Mouse (Mus musculus) adrenal gland, postnatal 36 days (tissue): ENCODE data around the gene Gca. TPM values are rescaled to one million over a fixed set of nuclear protein-coding genes. Genes with fewer than 3 reads are reported as not detected.
"Not testable (repeated sequence)": the region's sequence is repeated elsewhere in the genome, so short reads cannot be mapped to it uniquely, and the experiment has no call there.

ENCODE experiments used
- DNase-seq, 2 experiments: peaks; one replicate each; pipeline ENCODE4 v3.0.0; 2021; ENCODE audit warnings: mixed read lengths in 1 of 2
- total RNA-seq, 2 experiments: library from RNA; stranded (reverse); gene quantifications; 2 replicates each; pipeline ENCODE4 v1.2.3; 2021

Gene Gca
- total RNA-seq, 2 experiments from 2014 or later = 2.0 to 5.8 TPM

DNA sequence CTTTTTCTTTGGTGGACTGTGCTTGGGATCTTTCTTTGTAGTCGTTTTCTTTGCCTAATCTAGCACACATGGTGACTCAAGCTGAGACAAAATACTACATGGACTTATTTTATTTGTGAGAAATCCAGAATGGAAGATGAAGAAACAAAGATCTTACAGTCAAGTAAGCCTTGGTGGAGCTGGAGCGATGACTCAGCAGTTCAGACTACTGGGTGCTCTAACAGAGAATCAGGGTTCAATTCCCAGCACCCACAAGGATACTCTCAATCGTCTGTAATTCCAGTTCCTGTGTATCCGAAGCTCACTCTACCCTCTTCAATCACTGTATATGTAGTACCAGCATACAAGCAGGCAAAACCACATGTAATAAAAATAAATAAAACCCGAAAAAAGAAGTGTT, 6.2 kb downstream of the Gca start:
- DNase-seq = no peak

DNA sequence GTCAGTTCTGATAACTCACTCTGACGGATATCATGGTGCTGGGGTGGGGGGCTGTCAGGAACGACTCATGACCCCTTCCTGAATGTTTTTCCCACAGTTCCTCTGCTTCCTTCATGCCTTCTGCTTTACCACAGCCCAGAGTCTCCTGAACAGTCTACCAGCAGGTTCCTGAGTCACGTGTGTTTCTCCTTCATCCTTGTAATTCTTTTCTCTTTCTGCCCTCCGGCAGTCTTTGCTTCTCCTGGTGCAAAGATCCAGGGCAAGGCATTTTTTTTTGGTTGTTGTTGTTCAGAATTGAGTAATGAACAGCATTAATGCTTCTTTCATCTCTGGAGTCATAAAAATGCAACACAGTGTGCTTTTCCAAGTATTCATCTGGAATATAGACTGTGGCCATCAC, 6.7 kb downstream of the Gca start:
- DNase-seq = no peak

DNA sequence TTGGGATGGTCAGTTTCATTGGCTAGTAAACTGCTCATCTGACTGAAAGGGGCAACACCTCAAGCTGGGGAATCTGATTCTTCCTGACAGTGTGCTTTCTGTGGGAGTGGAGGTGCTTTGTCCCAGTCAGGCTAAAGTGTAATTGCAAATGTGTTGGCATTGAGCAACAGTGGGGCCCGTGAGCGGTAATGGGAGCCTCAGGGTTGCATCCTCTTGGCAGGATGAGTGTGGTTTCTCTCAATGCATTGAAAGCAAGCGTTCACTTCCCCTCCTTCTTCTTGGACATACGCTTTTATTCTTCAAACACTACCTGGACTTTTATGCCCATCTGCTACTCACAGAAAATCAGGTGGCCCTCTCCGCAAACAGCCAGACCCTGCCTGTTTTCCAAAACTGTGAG, 8.7 kb downstream of the Gca start:
- no peak for DNase-seq

DNA sequence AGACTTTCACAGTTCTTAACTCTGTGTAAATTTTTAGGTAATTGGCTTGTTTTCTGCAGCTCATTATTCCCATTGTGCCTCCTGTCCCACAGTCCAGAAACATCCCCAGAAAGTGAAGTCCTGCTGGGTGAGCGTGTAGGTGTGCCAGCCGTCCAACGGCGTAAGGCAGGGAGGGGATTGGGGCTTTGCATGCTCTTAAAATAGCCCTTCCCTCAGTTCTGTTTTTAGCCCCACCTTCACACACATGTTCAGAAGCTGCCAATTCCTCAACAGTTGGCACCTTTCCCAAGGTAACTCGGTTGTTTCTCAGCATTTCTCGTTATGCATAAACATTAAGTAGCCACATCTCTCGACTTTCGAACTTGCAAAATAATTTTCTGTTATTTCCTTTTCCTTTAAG, 17.6 kb downstream of the Gca start:
- DNase-seq = peak; percentile 8 to 12

DNA sequence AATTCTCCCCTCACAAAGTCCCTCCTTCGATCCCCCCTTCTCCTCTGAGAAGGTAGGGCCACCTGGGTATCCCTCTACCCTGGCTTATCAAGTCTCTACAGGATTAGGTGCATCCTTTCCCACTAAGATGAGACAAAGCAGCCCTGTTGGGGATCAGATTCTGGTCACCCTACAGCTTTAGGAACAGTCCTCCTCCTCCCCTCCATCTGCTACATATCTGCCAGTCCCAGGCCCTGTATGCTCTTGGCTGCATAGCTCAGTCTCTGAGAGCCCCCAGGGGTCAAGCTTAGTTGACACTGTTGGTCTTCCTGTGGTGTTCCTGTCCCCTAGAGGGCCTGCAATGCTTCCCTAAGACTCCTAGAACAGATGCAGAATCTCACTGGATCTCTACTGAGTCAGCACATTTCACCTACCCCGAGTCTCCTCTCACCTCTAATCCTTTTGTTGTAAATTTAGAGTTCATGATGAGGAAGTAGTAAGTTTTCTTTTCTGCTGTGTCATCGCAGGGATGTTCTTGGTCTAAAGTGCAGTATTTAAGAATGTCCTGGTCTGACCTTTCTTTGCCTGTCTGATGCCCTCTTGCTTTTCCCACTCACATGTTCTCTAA, 21.0 kb downstream of the Gca start:
- DNase-seq = no peak

DNA sequence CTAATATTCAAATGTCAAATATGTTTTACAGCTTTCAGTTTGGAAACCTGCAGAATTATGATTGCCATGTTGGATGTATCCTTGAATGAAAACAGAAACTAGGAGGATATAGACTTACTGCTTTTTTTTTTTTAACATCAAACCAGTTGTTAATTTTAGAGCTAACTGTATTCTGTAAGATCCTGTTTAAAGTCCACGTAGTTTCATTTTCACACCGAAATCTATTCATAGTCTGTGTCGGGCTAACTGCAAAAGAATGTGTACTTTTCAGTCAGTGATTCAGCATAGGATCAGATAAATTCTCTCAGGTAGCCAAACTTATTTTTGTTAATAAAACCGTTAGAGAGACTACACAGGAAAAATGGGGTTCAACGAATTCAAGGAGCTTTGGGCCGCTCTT, 21.8 kb downstream of the Gca start:
- DNase-seq = no peak

DNA sequence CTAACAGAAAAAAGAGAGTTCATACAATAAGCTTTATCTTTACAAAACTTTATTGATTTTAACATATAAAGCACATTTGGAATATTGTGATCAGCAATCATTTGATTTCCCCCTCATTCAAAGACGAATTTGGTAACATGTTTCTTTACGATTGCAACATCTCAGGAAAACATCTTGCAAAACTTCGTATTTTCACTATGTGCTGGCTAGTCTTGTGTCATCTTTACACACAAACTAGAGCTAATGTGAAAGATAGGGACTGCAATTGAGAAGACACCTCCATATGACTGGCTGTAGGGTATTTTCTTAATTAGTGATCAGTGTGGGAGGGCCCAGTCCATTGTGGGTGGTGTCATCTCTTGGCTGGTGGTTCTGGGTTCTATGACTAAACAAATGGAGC, 42.2 kb downstream of the Gca start:
- DNase-seq = no peak

DNA sequence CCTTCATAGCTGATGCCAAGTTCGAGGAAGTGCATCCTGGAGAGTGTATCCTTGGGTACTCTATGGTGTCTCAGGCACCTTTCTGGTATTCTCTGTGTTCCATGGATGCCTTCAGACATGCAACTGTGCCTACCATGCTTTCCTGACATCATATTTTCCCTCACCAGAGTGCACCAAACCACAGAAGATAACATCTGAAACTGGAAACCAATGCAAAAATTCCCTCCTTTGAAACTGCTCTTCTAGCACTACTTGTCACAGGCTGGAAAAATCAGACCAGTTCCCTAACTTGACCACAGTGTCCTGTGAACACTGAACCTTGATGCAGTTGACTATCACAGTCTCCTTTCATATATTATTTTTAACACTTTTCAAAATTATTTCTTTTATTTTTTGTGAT, 45.5 kb downstream of the Gca start:
- no peak for DNase-seq

DNA sequence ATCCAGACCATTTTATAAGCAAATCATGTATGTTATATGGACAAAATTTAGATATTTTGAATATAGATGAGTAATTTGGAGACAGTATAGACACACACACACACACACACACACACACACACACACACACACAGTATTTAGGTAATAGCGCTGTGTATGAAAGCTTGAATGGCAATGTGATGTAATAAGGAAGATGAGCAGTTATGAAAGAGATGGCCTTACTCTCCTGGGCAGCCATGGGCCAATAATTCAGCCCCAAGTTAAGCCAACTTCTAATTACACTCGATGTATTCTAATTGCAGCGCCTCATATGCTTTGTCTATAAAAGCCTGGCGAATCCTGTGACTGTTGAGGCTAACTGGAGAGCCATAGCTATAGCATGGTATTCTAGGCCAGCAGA, 50.3 kb downstream of the Gca start:
- not testable (repeated sequence) for DNase-seq

DNA sequence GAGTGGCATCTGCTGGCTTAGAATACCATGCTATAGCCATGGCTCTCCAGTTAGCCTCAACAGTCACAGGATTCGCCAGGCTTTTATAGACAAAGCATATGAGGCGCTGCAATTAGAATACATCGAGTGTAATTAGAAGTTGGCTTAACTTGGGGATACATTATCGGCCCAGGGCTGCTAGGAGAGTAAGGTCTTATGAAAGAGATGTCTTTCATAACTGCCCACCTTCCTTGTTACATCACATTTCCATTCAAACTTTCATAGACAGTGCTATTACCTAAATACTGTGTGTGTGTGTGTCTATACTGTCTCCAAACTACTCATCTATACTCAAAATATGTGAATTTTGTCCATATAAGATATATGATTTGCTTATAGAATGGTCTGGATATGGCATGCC, 51.2 kb downstream of the Gca start:
- no peak for DNase-seq

DNA sequence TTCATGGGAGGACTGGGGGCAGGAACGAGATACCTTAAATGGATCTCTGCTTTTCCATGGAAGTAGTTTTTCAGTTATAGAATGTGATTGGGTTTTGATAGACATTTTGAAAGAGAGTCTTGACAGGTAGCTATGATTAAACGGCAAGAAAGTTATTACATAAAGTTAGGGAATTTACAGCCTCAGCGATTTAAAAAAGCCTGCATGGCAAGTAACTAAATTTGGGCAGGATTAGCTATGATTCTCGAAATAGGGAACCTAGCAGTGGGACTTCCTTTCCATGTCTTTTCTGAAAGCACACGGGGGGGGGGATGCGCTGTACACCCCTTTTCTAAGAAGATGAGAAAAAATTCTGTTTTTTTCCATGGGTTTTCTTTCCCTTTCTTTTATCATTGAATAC, 53.2 kb downstream of the Gca start:
- no peak for DNase-seq

DNA sequence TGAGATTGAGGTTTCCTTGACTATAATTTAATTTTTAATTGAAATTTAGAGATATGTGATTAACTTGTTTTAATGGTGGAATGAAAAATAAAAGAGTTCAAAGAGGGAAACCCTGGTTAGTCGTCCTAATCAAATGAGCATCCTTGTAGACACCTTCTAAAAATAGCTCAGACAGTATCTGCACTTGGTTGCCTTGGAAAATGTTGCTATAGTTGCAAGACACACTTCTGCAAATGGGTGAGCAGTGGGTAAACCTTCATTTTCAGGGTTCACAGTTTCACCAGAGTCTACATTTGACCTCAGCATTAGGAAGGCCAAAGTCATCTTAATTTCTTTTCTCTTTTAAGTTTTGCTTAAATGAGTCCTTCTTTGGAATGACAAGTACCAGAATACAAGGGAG, 54.3 kb downstream of the Gca start:
- DNase-seq = no peak

DNA sequence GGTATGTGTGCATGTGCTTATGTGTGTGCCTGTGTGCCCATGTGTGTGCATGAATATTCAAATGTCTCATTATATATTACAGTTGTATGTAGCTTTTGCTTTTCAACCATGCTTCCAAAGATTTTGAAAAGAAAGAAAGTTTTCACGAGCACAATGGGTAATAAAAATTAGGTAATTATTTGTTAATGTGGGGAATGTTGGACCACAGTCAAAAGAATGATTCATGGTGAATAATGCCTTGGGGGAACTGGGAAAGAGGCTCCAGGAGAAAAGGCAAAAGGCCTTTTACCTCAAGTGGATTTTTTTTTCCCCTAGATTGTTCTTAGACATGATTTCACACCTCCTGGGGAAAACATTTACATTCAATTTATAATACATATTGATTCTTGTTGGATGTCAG, 61.9 kb downstream of the Gca start:
- no peak for DNase-seq

DNA sequence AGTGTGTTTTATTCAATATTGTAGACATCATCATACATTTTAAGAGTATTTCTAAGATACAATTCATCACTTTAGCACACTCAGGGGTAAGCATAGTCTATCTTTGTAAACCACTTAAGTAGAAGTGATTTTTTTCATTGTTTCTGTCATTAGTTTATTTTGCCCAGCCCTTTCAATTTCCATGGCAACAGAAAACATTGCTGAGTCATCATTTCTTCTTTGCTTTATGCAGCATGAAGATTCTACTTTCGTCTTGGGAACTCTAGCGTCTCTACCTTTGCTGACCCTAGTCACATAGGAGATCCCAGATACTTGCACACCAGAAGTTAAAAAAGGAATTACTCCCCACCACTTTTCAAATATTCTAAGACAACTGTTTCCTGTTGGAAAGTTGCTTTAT, 63.6 kb downstream of the Gca start:
- no peak for DNase-seq

DNA sequence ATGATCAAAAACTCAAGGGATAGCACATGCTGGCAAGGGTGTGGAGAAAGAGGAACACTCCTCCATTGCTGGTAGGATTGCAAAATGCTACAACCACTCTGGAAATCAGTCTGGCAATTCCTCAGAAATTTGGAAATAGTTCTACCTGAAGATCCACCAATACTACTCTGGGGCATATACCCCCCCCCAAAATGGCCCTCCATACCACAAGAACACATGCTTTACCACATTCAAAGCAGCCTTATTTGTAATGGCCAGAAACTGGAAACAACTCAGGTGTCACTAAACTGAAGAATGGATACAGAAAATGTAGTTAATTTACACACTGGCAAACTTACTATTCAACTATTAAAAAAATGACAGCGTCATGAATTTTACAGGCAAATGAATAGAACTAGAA, 66.6 kb downstream of the Gca start:
- no peak for DNase-seq

DNA sequence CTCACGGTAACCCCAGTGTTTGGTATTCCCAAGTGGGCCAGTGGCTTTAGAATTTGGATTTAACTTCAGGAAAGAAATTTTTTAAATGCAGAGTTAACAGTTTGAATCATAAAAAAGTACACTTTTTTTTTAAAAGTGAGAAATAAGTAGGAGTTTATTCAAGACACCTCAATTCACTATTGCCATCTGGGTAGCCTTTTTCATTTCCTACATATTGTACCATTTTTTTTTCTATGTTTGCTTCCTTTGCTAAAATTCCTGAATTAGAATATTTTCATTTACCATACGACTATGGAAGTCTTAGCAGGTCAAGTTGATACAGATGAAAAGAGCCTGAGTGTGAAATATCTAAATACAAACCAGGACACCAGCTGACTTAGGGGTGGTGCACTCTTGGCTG, 79.0 kb downstream of the Gca start:
- no peak for DNase-seq

Other genes starting within 250 kb of the Gca start
- gene Gcg, start 180.6 kb upstream of the Gca start, total RNA-seq = not detected
- gene Fap, start 90.2 kb upstream of the Gca start, total RNA-seq = 1 to 10 TPM; 2.7 to 3.0 TPM
- gene Ifih1, start 18.0 kb upstream of the Gca start, total RNA-seq = 10 to 100 TPM in 1 of 2 experiments, 1 to 10 TPM in 1; 9.6 to 21.9 TPM